Mouse (Mus musculus): ENCODE measurements around the gene Sv2c.

The Sv2c gene

GRCm38 (mm10) chr13:95965596-95965995 lies 166.8 kb downstream of the Sv2c start:
- DNase-seq = no peak

- DNase-seq = no peak
These were observed 167.2 kb downstream of the Sv2c start for GRCm38 (mm10) chr13:95965162-95965561.

GRCm38 (mm10) chr13:95964226-95964625 lies 168.2 kb downstream of the Sv2c start:
- no peak for DNase-seq

- no peak for DNase-seq
These were observed 168.7 kb downstream of the Sv2c start for GRCm38 (mm10) chr13:95963671-95964070.

- peak; percentile 46 for DNase-seq
These were observed 170.5 kb downstream of the Sv2c start for GRCm38 (mm10) chr13:95961905-95962304.

GRCm38 (mm10) chr13:95961191-95961791 lies 171.1 kb downstream of the Sv2c start:
- DNase-seq = peak; percentile 68

- no peak for DNase-seq
These were observed 171.7 kb downstream of the Sv2c start for GRCm38 (mm10) chr13:95960477-95961185.

GRCm38 (mm10) chr13:95959651-95960476 lies 172.5 kb downstream of the Sv2c start:
- DNase-seq = peak; percentile 47

- DNase-seq = no peak
These were observed 175.2 kb downstream of the Sv2c start for GRCm38 (mm10) chr13:95957134-95957533.

- DNase-seq = no peak
These were observed 176.0 kb downstream of the Sv2c start for GRCm38 (mm10) chr13:95956327-95956781.

- no peak for DNase-seq
These were observed 177.2 kb downstream of the Sv2c start for GRCm38 (mm10) chr13:95955204-95955603.

- DNase-seq = peak; percentile 23
These were observed 178.7 kb downstream of the Sv2c start for GRCm38 (mm10) chr13:95953636-95954035.

- no peak for DNase-seq
These were observed 180.1 kb downstream of the Sv2c start for GRCm38 (mm10) chr13:95952263-95952662.

- peak; percentile 27 for DNase-seq
These were observed 181.1 kb downstream of the Sv2c start for GRCm38 (mm10) chr13:95951098-95951894.

GRCm38 (mm10) chr13:95950434-95951091 lies 181.8 kb downstream of the Sv2c start:
- no peak for DNase-seq

GRCm38 (mm10) chr13:95949356-95949755 lies 183.0 kb downstream of the Sv2c start:
- DNase-seq = no peak

GRCm38 (mm10) chr13:95948821-95949220 lies 183.6 kb downstream of the Sv2c start:
- DNase-seq = no peak

GRCm38 (mm10) chr13:95948394-95948793 lies 184.0 kb downstream of the Sv2c start:
- DNase-seq = no peak

GRCm38 (mm10) chr13:95945937-95946507 lies 186.4 kb downstream of the Sv2c start:
- no peak for DNase-seq

- no peak for DNase-seq
These were observed 187.8 kb downstream of the Sv2c start for GRCm38 (mm10) chr13:95944621-95945020.

- DNase-seq = no peak
These were observed 188.5 kb downstream of the Sv2c start for GRCm38 (mm10) chr13:95943919-95944318.

- DNase-seq = no peak
These were observed 189.8 kb downstream of the Sv2c start for GRCm38 (mm10) chr13:95942587-95942986.
